Mouse (Mus musculus) E14TG2a.4 (cell line): ENCODE results near the gene Rbak.

ENCODE experiments used
- CTCF ChIP-seq: conservative IDR thresholded peaks from 2 replicates; pipeline ENCODE4 v1.5.1; 2014; ENCODE audit warnings: low read length
- NANOG ChIP-seq: IDR thresholded peaks from 2 replicates; pipeline ENCODE4 v1.6.1; 2014; ENCODE audit warnings: borderline replicate concordance, low read length, mixed read lengths
- POU5F1 ChIP-seq: IDR thresholded peaks from 2 replicates; pipeline ENCODE4 v1.6.1; 2014; ENCODE audit warnings: low read length, borderline replicate concordance

GRCm38 (mm10) chr5:143175970-143176369, 4.6 kb downstream of the Rbak start:
- no peak for TF ChIP-seq CTCF
- no peak for TF ChIP-seq NANOG
- no peak for TF ChIP-seq POU5F1
